Mouse (Mus musculus): ENCODE results near the gene Tnrc6c. TPM values are rescaled to one million over a fixed set of nuclear protein-coding genes. Genes with fewer than 3 reads are reported as not detected.

Tnrc6c gene
- polyA plus RNA-seq, 1 experiment from 2014 or later: 28.1 TPM

- Histone ChIP-seq H3K27me3 (ENCODE audit: control insufficient read depth, insufficient read depth, low read depth, low read length) (no peaks in the 10 kb centered on the region), H3K4me2 (ENCODE audit: low read length) (no peak overlapping the region), H3K36me3 (ENCODE audit: control insufficient read depth, insufficient read depth, low read length) (no peaks in the 10 kb centered on the region), H3K27ac (ENCODE audit: low read length) (no peak overlapping the region), H3K9me3 (replicated peaks; ENCODE audit: control insufficient read depth, low read length, poor library complexity, severe bottlenecking) (no peaks in the 10 kb centered on the region), H3K4me1 (ENCODE audit: control insufficient read depth, insufficient read depth, low read length) (peaks cover 17% of the 10 kb centered on the region), H3K9ac (ENCODE audit: low read depth, low read length) (no peak overlapping the region), H3K4me3 (ENCODE audit: low read depth, low read length) (no peak overlapping the region)
- 48% methylated on average over 3 of the region's 3 CpGs for WGBS
- ATAC-seq: no peak
Observed at GRCm38 (mm10) chr11:117677111-117677510, 23.0 kb downstream of the Tnrc6c start.

GRCm38 (mm10) chr11:117677594-117677993, 23.5 kb downstream of the Tnrc6c start:
- no peak for ATAC-seq

GRCm38 (mm10) chr11:117678155-117678554, 24.1 kb downstream of the Tnrc6c start:
- no peak for ATAC-seq
- no peaks in the 10 kb centered on the region for H3K36me3 ChIP-seq (ENCODE audit: control insufficient read depth, insufficient read depth, low read length)
- H3K4me2 ChIP-seq (ENCODE audit: low read length): no peak overlapping the region
- H3K4me3 ChIP-seq (ENCODE audit: low read depth, low read length): no peak overlapping the region
- no peaks in the 10 kb centered on the region for H3K27me3 ChIP-seq (ENCODE audit: control insufficient read depth, insufficient read depth, low read depth, low read length)
- WGBS: 95% methylated on average over 4 of the region's 4 CpGs
- H3K4me1 ChIP-seq (ENCODE audit: control insufficient read depth, insufficient read depth, low read length): peaks cover 17% of the 10 kb centered on the region
- no peaks in the 10 kb centered on the region for H3K9me3 ChIP-seq (replicated peaks; ENCODE audit: control insufficient read depth, low read length, poor library complexity, severe bottlenecking)
- no peak overlapping the region for H3K27ac ChIP-seq (ENCODE audit: low read length)
- H3K9ac ChIP-seq (ENCODE audit: low read depth, low read length): no peak overlapping the region

More at GRCm38 (mm10) chr11:117677594-117677993, 23.5 kb downstream of the Tnrc6c start:
- Histone ChIP-seq H3K4me1 (ENCODE audit: control insufficient read depth, insufficient read depth, low read length) (peaks cover 17% of the 10 kb centered on the region), H3K36me3 (ENCODE audit: control insufficient read depth, insufficient read depth, low read length) (no peaks in the 10 kb centered on the region), H3K27me3 (ENCODE audit: control insufficient read depth, insufficient read depth, low read depth, low read length) (no peaks in the 10 kb centered on the region), H3K4me3 (ENCODE audit: low read depth, low read length) (no peak overlapping the region), H3K9me3 (replicated peaks; ENCODE audit: control insufficient read depth, low read length, poor library complexity, severe bottlenecking) (no peaks in the 10 kb centered on the region), H3K27ac (ENCODE audit: low read length) (no peak overlapping the region), H3K4me2 (ENCODE audit: low read length) (no peak overlapping the region), H3K9ac (ENCODE audit: low read depth, low read length) (no peak overlapping the region)
- WGBS: 94% methylated on average over 3 of the region's 3 CpGs

- Histone ChIP-seq H3K27me3 (ENCODE audit: control insufficient read depth, insufficient read depth, low read depth, low read length) (no peaks in the 10 kb centered on the region), H3K9ac (ENCODE audit: low read depth, low read length) (no peak overlapping the region), H3K36me3 (ENCODE audit: control insufficient read depth, insufficient read depth, low read length) (no peaks in the 10 kb centered on the region), H3K4me2 (ENCODE audit: low read length) (no peak overlapping the region), H3K27ac (ENCODE audit: low read length) (no peak overlapping the region), H3K9me3 (replicated peaks; ENCODE audit: control insufficient read depth, low read length, poor library complexity, severe bottlenecking) (no peaks in the 10 kb centered on the region), H3K4me3 (ENCODE audit: low read depth, low read length) (no peak overlapping the region), H3K4me1 (ENCODE audit: control insufficient read depth, insufficient read depth, low read length) (peaks cover 17% of the 10 kb centered on the region)
- WGBS: 57% methylated on average over 2 of the region's 2 CpGs
- no peak for ATAC-seq
Observed at GRCm38 (mm10) chr11:117678740-117679139, 24.7 kb downstream of the Tnrc6c start.

GRCm38 (mm10) chr11:117684640-117685039, 30.6 kb downstream of the Tnrc6c start:
- no peak overlapping the region for H3K27ac ChIP-seq (ENCODE audit: low read length)
- H3K27me3 ChIP-seq (ENCODE audit: control insufficient read depth, insufficient read depth, low read depth, low read length): no peaks in the 10 kb centered on the region
- H3K9me3 ChIP-seq (replicated peaks; ENCODE audit: control insufficient read depth, low read length, poor library complexity, severe bottlenecking): no peaks in the 10 kb centered on the region
- ATAC-seq: no peak
- H3K4me2 ChIP-seq (ENCODE audit: low read length): no peak overlapping the region
- no peaks in the 10 kb centered on the region for H3K36me3 ChIP-seq (ENCODE audit: control insufficient read depth, insufficient read depth, low read length)
- peaks cover 17% of the 10 kb centered on the region for H3K4me1 ChIP-seq (ENCODE audit: control insufficient read depth, insufficient read depth, low read length)
- no peak overlapping the region for H3K4me3 ChIP-seq (ENCODE audit: low read depth, low read length)
- H3K9ac ChIP-seq (ENCODE audit: low read depth, low read length): no peak overlapping the region
- 12% methylated on average over 5 of the region's 5 CpGs for WGBS

GRCm38 (mm10) chr11:117685461-117685860, 31.4 kb downstream of the Tnrc6c start:
- H3K4me1 ChIP-seq (ENCODE audit: control insufficient read depth, insufficient read depth, low read length): peaks cover 17% of the 10 kb centered on the region
- no peaks in the 10 kb centered on the region for H3K36me3 ChIP-seq (ENCODE audit: control insufficient read depth, insufficient read depth, low read length)
- no peak overlapping the region for H3K4me3 ChIP-seq (ENCODE audit: low read depth, low read length)
- ATAC-seq: no peak
- no peak overlapping the region for H3K27ac ChIP-seq (ENCODE audit: low read length)
- no peaks in the 10 kb centered on the region for H3K9me3 ChIP-seq (replicated peaks; ENCODE audit: control insufficient read depth, low read length, poor library complexity, severe bottlenecking)
- no peaks in the 10 kb centered on the region for H3K27me3 ChIP-seq (ENCODE audit: control insufficient read depth, insufficient read depth, low read depth, low read length)
- WGBS: 56% methylated on average over 3 of the region's 3 CpGs
- H3K4me2 ChIP-seq (ENCODE audit: low read length): no peak overlapping the region
- H3K9ac ChIP-seq (ENCODE audit: low read depth, low read length): no peak overlapping the region

GRCm38 (mm10) chr11:117686021-117686420, 31.9 kb downstream of the Tnrc6c start:
- no peak overlapping the region for H3K4me2 ChIP-seq (ENCODE audit: low read length)
- H3K36me3 ChIP-seq (ENCODE audit: control insufficient read depth, insufficient read depth, low read length): no peaks in the 10 kb centered on the region
- H3K9ac ChIP-seq (ENCODE audit: low read depth, low read length): no peak overlapping the region
- peaks cover 17% of the 10 kb centered on the region for H3K4me1 ChIP-seq (ENCODE audit: control insufficient read depth, insufficient read depth, low read length)
- WGBS: 62% methylated on average over 8 of the region's 8 CpGs
- no peak overlapping the region for H3K4me3 ChIP-seq (ENCODE audit: low read depth, low read length)
- H3K27me3 ChIP-seq (ENCODE audit: control insufficient read depth, insufficient read depth, low read depth, low read length): no peaks in the 10 kb centered on the region
- H3K27ac ChIP-seq (ENCODE audit: low read length): no peak overlapping the region
- H3K9me3 ChIP-seq (replicated peaks; ENCODE audit: control insufficient read depth, low read length, poor library complexity, severe bottlenecking): no peaks in the 10 kb centered on the region
- ATAC-seq: no peak

- H3K36me3 ChIP-seq (ENCODE audit: control insufficient read depth, insufficient read depth, low read length): no peaks in the 10 kb centered on the region
- WGBS: 79% methylated on average over 2 of the region's 2 CpGs
- no peak overlapping the region for H3K4me3 ChIP-seq (ENCODE audit: low read depth, low read length)
- H3K27me3 ChIP-seq (ENCODE audit: control insufficient read depth, insufficient read depth, low read depth, low read length): no peaks in the 10 kb centered on the region
- no peaks in the 10 kb centered on the region for H3K9me3 ChIP-seq (replicated peaks; ENCODE audit: control insufficient read depth, low read length, poor library complexity, severe bottlenecking)
- no peak for ATAC-seq
- no peak overlapping the region for H3K9ac ChIP-seq (ENCODE audit: low read depth, low read length)
- peaks cover 22% of the 10 kb centered on the region for H3K4me1 ChIP-seq (ENCODE audit: control insufficient read depth, insufficient read depth, low read length)
- H3K27ac ChIP-seq (ENCODE audit: low read length): no peak overlapping the region
- no peak overlapping the region for H3K4me2 ChIP-seq (ENCODE audit: low read length)
Observed at GRCm38 (mm10) chr11:117688603-117689002, 34.5 kb downstream of the Tnrc6c start.

- Histone ChIP-seq H3K9me3 (replicated peaks; ENCODE audit: control insufficient read depth, low read length, poor library complexity, severe bottlenecking) (no peaks in the 10 kb centered on the region), H3K9ac (ENCODE audit: low read depth, low read length) (no peak overlapping the region), H3K4me3 (ENCODE audit: low read depth, low read length) (no peak overlapping the region), H3K27me3 (ENCODE audit: control insufficient read depth, insufficient read depth, low read depth, low read length) (no peaks in the 10 kb centered on the region), H3K36me3 (ENCODE audit: control insufficient read depth, insufficient read depth, low read length) (no peaks in the 10 kb centered on the region), H3K4me1 (ENCODE audit: control insufficient read depth, insufficient read depth, low read length) (peaks cover 18% of the 10 kb centered on the region), H3K27ac (ENCODE audit: low read length) (no peak overlapping the region), H3K4me2 (ENCODE audit: low read length) (no peak overlapping the region)
- no peak for ATAC-seq
Observed at GRCm38 (mm10) chr11:117691311-117691710, 37.2 kb downstream of the Tnrc6c start.

GRCm38 (mm10) chr11:117694050-117694449, 40.0 kb downstream of the Tnrc6c start:
- Histone ChIP-seq H3K36me3 (ENCODE audit: control insufficient read depth, insufficient read depth, low read length) (no peaks in the 10 kb centered on the region), H3K4me3 (ENCODE audit: low read depth, low read length) (no peak overlapping the region), H3K27ac (ENCODE audit: low read length) (no peak overlapping the region), H3K27me3 (ENCODE audit: control insufficient read depth, insufficient read depth, low read depth, low read length) (no peaks in the 10 kb centered on the region), H3K4me2 (ENCODE audit: low read length) (no peak overlapping the region), H3K9ac (ENCODE audit: low read depth, low read length) (no peak overlapping the region), H3K4me1 (ENCODE audit: control insufficient read depth, insufficient read depth, low read length) (peaks cover 39% of the 10 kb centered on the region), H3K9me3 (replicated peaks; ENCODE audit: control insufficient read depth, low read length, poor library complexity, severe bottlenecking) (no peaks in the 10 kb centered on the region)
- no peak for ATAC-seq
- WGBS: 76% methylated on average over 5 of the region's 5 CpGs
